Mouse (Mus musculus) stomach, postnatal 0 days (tissue): ENCODE data around the gene Fcor. TPM values are rescaled to one million over a fixed set of nuclear protein-coding genes. Genes with fewer than 3 reads are reported as not detected.
A peak's percentile ranks its signal among the peaks of the same experiment; 100 is the strongest.

Experiments
- ATAC-seq: fragments of 200-750 bp; cut with Nextera tagmentation; 2 replicates; pipeline ENCODE4 v1.8.0; 2017; ENCODE audit not compliant: low FRiP score, low TSS enrichment
- DNase-seq: peaks from one replicate; pipeline ENCODE4 v3.0.0-alpha.2; 2016; ENCODE audit warnings: low spot score
- H3K27ac ChIP-seq: fragments of 300-500 bp; sonication (generic); replicated peaks from 2 replicates; pipeline ENCODE4 v1.5.1; 2014; ENCODE audit warnings: mild to moderate bottlenecking, control low read depth
- H3K27me3 ChIP-seq: fragments of 300-500 bp; sonication (generic); 2 replicates; pipeline ENCODE4 v1.6.1; 2014; ENCODE audit warnings: low read length; ENCODE audit not compliant: control insufficient read depth, insufficient read depth
- H3K36me3 ChIP-seq: fragments of 300-500 bp; sonication (generic); 2 replicates; pipeline ENCODE4 v1.6.1; 2014; ENCODE audit warnings: low read length, mixed read lengths; ENCODE audit not compliant: control insufficient read depth, insufficient read depth
- H3K4me1 ChIP-seq: fragments of 300-500 bp; sonication (generic); replicated peaks from 2 replicates; pipeline ENCODE4 v1.6.1; 2014; ENCODE audit warnings: antibody characterized with exemption; ENCODE audit not compliant: control insufficient read depth, insufficient read depth
- H3K4me2 ChIP-seq: fragments of 300-500 bp; sonication (generic); replicated peaks from 2 replicates; pipeline ENCODE4 v1.6.1; 2014; ENCODE audit warnings: low read depth, mild to moderate bottlenecking, control low read depth, moderate library complexity
- H3K4me3 ChIP-seq: fragments of 300-500 bp; sonication (generic); 2 replicates; pipeline ENCODE4 v1.5.1; 2014; ENCODE audit warnings: low read depth, low read length, control low read depth
- H3K9ac ChIP-seq: fragments of 300-500 bp; sonication (generic); 2 replicates; pipeline ENCODE4 v1.6.1; 2014; ENCODE audit warnings: mild to moderate bottlenecking, low read length, control low read depth, mixed read lengths
- H3K9me3 ChIP-seq: fragments of 300-500 bp; sonication (generic); 2 replicates; pipeline ENCODE4 v1.6.1; 2016; ENCODE audit warnings: low read length; ENCODE audit not compliant: control insufficient read depth
- CTCF ChIP-seq: IDR thresholded peaks from 2 replicates; pipeline ENCODE4 v1.5.1; 2016; ENCODE audit warnings: antibody characterized with exemption, low read depth, mild to moderate bottlenecking, moderate library complexity
- EP300 ChIP-seq: optimal IDR thresholded peaks from 2 replicates; pipeline ENCODE3; 2016; ENCODE audit warnings: antibody characterized with exemption
- WGBS: fragments of 180-500 bp; shearing (Covaris S2); extraction: QIAGEN DNeasy Blood & Tissue Kit; methylation state at CpG from one replicate; pipeline ENCODE4 v1.1.7; 2014; 5-methylcytosine and 5-hydroxymethylcytosine counted together
- polyA plus RNA-seq: library from polyadenylated mRNA; unstranded; fragments of >200 nt; fragmentation: Nextera tagmentation; extraction: Ambion mirVana; gene quantifications from 2 replicates; pipeline ENCODE4 v1.2.1, GENCODE M21; 2015

The Fcor gene
- polyA plus RNA-seq, 1 experiment from 2014 or later: 3.4 TPM

GRCm38 (mm10) chr8:3631478-3631875 is 40.7 kb downstream of the Fcor start:
- 17% methylated on average over 8 of the region's 8 CpGs for WGBS

GRCm38 (mm10) chr8:3630647-3631477 is 41.3 kb downstream of the Fcor start, which contains the start of gene Stxbp2:
Gene Stxbp2, plus strand, starts transcription at chr8:3630955.
- Histone ChIP-seq H3K9ac (peak within 1 kb of the TSS; percentile 76), H3K4me2 (peak within 1 kb of the TSS; percentile 65), H3K9me3 (no peaks in the 10 kb centered on the region), H3K4me1 (no peaks in the 10 kb centered on the region), H3K36me3 (no peaks in the 10 kb centered on the region), H3K27ac (peak within 1 kb of the TSS; percentile 79), H3K27me3 (no peaks in the 10 kb centered on the region), H3K4me3 (peak within 1 kb of the TSS; percentile 65)
- peak; percentile 92 for ATAC-seq
- DNase-seq: peak; percentile 92
- WGBS: 4% methylated on average over 46 of the region's 47 CpGs
- TF ChIP-seq CTCF: no peak
- TF ChIP-seq EP300: no peak

More at GRCm38 (mm10) chr8:3631478-3631875, 40.7 kb downstream of the Fcor start:
- ATAC-seq (peak; percentile 81), DNase-seq (peak; percentile 80)
- Histone ChIP-seq H3K36me3 (0 out of 2 replicates have a peak, but pooled peaks cover 1% of the 10 kb centered on the region), H3K9me3 (no peaks in the 10 kb centered on the region), H3K9ac (peak overlapping the region; percentile 76), H3K4me3 (peak overlapping the region; percentile 65), H3K27ac (peak overlapping the region; percentile 79), H3K4me1 (no peaks in the 10 kb centered on the region), H3K4me2 (peak overlapping the region; percentile 65), H3K27me3 (no peaks in the 10 kb centered on the region)
- TF ChIP-seq EP300 (no peak), CTCF (no peak)

GRCm38 (mm10) chr8:3628014-3628413 is 44.1 kb downstream of the Fcor start:
- Histone ChIP-seq H3K4me1 (no peaks in the 10 kb centered on the region), H3K4me3 (no peak overlapping the region), H3K27me3 (no peaks in the 10 kb centered on the region), H3K36me3 (no peaks in the 10 kb centered on the region), H3K9ac (no peak overlapping the region), H3K27ac (no peak overlapping the region), H3K9me3 (no peaks in the 10 kb centered on the region), H3K4me2 (no peak overlapping the region)
- DNase-seq (peak; percentile 68), ATAC-seq (peak; percentile 49)
- TF ChIP-seq CTCF (peak; percentile 76), EP300 (no peak)
- WGBS: 26% methylated on average over 5 of the region's 5 CpGs

GRCm38 (mm10) chr8:3626971-3627370 is 45.2 kb downstream of the Fcor start:
- no peak overlapping the region for H3K4me3 ChIP-seq
- WGBS: 49% methylated on average over 5 of the region's 5 CpGs
- ATAC-seq (no peak), DNase-seq (no peak)
- H3K27ac ChIP-seq: no peak overlapping the region
- no peaks in the 10 kb centered on the region for H3K9me3 ChIP-seq
- TF ChIP-seq CTCF: no peak
- TF ChIP-seq EP300: no peak
- H3K27me3 ChIP-seq: no peaks in the 10 kb centered on the region
- H3K9ac ChIP-seq: no peak overlapping the region
- no peaks in the 10 kb centered on the region for H3K36me3 ChIP-seq
- no peak overlapping the region for H3K4me2 ChIP-seq
- H3K4me1 ChIP-seq: no peaks in the 10 kb centered on the region

DNA sequence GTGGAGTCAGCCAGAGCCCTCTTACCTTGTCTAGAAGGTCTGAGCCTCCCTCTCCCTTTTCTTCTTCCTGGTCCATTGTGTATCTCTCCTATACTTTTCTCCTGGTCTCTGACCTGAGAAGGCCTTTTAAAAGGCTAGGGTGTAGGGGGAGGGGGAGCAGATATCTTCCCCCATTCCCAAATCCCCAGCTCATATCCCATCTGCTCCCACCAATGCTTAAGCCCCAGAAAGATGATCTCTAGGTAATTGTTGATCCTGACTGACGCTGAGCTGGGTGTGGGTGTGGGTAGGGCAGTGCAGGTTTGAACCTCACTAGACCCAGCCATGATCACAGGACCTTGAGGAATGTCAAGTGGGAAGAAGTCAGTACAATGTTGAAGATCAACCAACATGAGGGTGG is 46.7 kb downstream of the Fcor start, which contains the start of gene Pcp2:
Gene Pcp2 (minus strand): TSS at position 101 of the 400 bp plus-strand sequence.
- Histone ChIP-seq H3K27me3 (no peaks in the 10 kb centered on the region), H3K4me2 (no peak within 1 kb of the TSS), H3K36me3 (no peaks in the 10 kb centered on the region), H3K27ac (no peak within 1 kb of the TSS), H3K4me1 (no peaks in the 10 kb centered on the region), H3K9me3 (no peaks in the 10 kb centered on the region), H3K9ac (no peak within 1 kb of the TSS), H3K4me3 (no peak within 1 kb of the TSS)
- 77% methylated on average over 1 of the region's 1 CpGs for WGBS
- no peak for DNase-seq
- no peak for ATAC-seq
- TF ChIP-seq EP300 (no peak), CTCF (no peak)

- no peaks in the 10 kb centered on the region for H3K4me1 ChIP-seq
- H3K9ac ChIP-seq: no peak overlapping the region
- no peak for TF ChIP-seq CTCF
- no peak for TF ChIP-seq EP300
- peak overlapping the region; percentile 78 for H3K4me2 ChIP-seq
- peaks cover 12% of the 10 kb centered on the region for H3K36me3 ChIP-seq
- DNase-seq (no peak), ATAC-seq (no peak)
- no peaks in the 10 kb centered on the region for H3K9me3 ChIP-seq
- 65% methylated on average over 8 of the region's 8 CpGs for whole genome bisulfite sequencing
- H3K27ac ChIP-seq: no peak overlapping the region
- H3K27me3 ChIP-seq: no peaks in the 10 kb centered on the region
- no peak overlapping the region for H3K4me3 ChIP-seq
Observed at GRCm38 (mm10) chr8:3622119-3622518, 50.0 kb downstream of the Fcor start.
